Mouse (Mus musculus) MEL (cell line): ENCODE results near the gene Dxo. TPM values are rescaled to one million over a fixed set of nuclear protein-coding genes. Genes with fewer than 3 reads are reported as not detected.

Experiments used
- DNase-seq: peaks from one replicate; pipeline ENCODE4 v3.0.0; 2011; ENCODE audit warnings: low read depth, low spot score
- H3K27ac ChIP-seq: 2 replicates; pipeline ENCODE4 v1.5.1; 2012; ENCODE audit warnings: low read depth, mild to moderate bottlenecking, control low read depth, low read length, moderate library complexity; ENCODE audit not compliant: control insufficient read depth
- H3K27me3 ChIP-seq, 2 experiments: fragments of 150-350 bp in 1 of 2; sonication (generic) in 1 of 2; 2 replicates each; pipeline ENCODE4 v1.6.1; 2012; ENCODE audit warnings: low read length in 2 of 2, mild to moderate bottlenecking in 2 of 2, improper control_type of control experiment in 1 of 2, moderate library complexity in 1 of 2; ENCODE audit not compliant: insufficient read depth in 2 of 2, control insufficient read depth in 1 of 2
- H3K36me3 ChIP-seq, 2 experiments: 2 replicates each; pipeline ENCODE4 v1.6.1; 2012 to 2014; ENCODE audit warnings: low read length in 2 of 2, improper control_type of control experiment in 1 of 2, inconsistent platforms in 1 of 2, mild to moderate bottlenecking in 1 of 2; ENCODE audit not compliant: insufficient read depth in 2 of 2, control insufficient read depth in 1 of 2
- H3K4me1 ChIP-seq, 2 experiments: fragments of 150-350 bp in 1 of 2; sonication (generic) in 1 of 2; 2 replicates each; pipeline ENCODE4 v1.6.1; 2012; ENCODE audit warnings: low read length in 2 of 2, improper control_type of control experiment in 1 of 2, mild to moderate bottlenecking in 1 of 2; ENCODE audit not compliant: insufficient read depth in 2 of 2, control insufficient read depth in 1 of 2
- H3K4me3 ChIP-seq, 2 experiments: fragments of 150-350 bp in 1 of 2; sonication (generic) in 1 of 2; 2 replicates each; pipeline ENCODE4 v1.5.1; 2012; ENCODE audit warnings: low read depth in 2 of 2, low read length in 2 of 2, mild to moderate bottlenecking in 2 of 2, moderate library complexity in 2 of 2, control low read depth in 1 of 2, improper control_type of control experiment in 1 of 2; ENCODE audit not compliant: control insufficient read depth in 1 of 2, insufficient read depth in 1 of 2
- H3K79me2 ChIP-seq: 2 replicates; pipeline ENCODE4 v1.6.1; 2012; ENCODE audit warnings: mild to moderate bottlenecking, low read length, moderate library complexity; ENCODE audit not compliant: control insufficient read depth, poor library complexity, insufficient read depth
- H3K9ac ChIP-seq: 2 replicates; pipeline ENCODE4 v1.6.1; 2012; ENCODE audit warnings: low read depth, mild to moderate bottlenecking, control low read depth, low read length, moderate library complexity; ENCODE audit not compliant: control insufficient read depth, poor library complexity, severe bottlenecking
- H3K9me3 ChIP-seq: fragments of 150-350 bp; sonication (generic); replicated peaks from 2 replicates; pipeline ENCODE4 v1.6.1; 2012; ENCODE audit warnings: mild to moderate bottlenecking, low read length, improper control_type of control experiment, moderate library complexity; ENCODE audit not compliant: insufficient read depth
- BHLHE40 ChIP-seq: IDR thresholded peaks from 2 replicates; pipeline ENCODE4 v1.6.1; 2012; ENCODE audit warnings: low read depth, mild to moderate bottlenecking, inconsistent platforms, low read length, improper control_type of control experiment, borderline replicate concordance
- CTCF ChIP-seq, 3 experiments: IDR thresholded peaks in 2 of 3; conservative IDR thresholded peaks in 1 of 3; 2 replicates each; pipeline ENCODE4 v1.5.1; 2011 to 2012; ENCODE audit warnings: low read length in 3 of 3, low read depth in 2 of 3, mild to moderate bottlenecking in 2 of 3, improper control_type of control experiment in 1 of 3, inconsistent platforms in 1 of 3, mixed read lengths in 1 of 3, moderate library complexity in 1 of 3; ENCODE audit not compliant: control insufficient read depth in 1 of 3, insufficient read depth in 1 of 3, poor library complexity in 1 of 3, severe bottlenecking in 1 of 3
- ELF1 ChIP-seq: IDR thresholded peaks from 2 replicates; pipeline ENCODE4 v1.6.1; 2014; ENCODE audit warnings: low read depth, mild to moderate bottlenecking, inconsistent platforms, low read length, improper control_type of control experiment, moderate library complexity
- EP300 ChIP-seq, 2 experiments: IDR thresholded peaks; 2 replicates each; pipeline ENCODE4 v1.6.1; 2011; ENCODE audit warnings: improper control_type of control experiment in 2 of 2, low read length in 2 of 2, low read depth in 1 of 2, mild to moderate bottlenecking in 1 of 2
- MYC ChIP-seq: IDR thresholded peaks from 2 replicates; pipeline ENCODE4 v1.6.1; 2011; ENCODE audit warnings: low read depth, mild to moderate bottlenecking, low read length, improper control_type of control experiment, moderate library complexity
- NELFE ChIP-seq: IDR thresholded peaks from 2 replicates; pipeline ENCODE4 v1.6.1; 2011; ENCODE audit warnings: low read depth, low read length, improper control_type of control experiment
- NRF1 ChIP-seq: IDR thresholded peaks from 2 replicates; pipeline ENCODE4 v1.6.1; 2014; ENCODE audit warnings: low read depth, mild to moderate bottlenecking, inconsistent platforms, low read length, improper control_type of control experiment, moderate library complexity; ENCODE audit not compliant: poor library complexity, insufficient read depth, severe bottlenecking
- POLR2A ChIP-seq, 2 experiments: IDR thresholded peaks; 2 replicates each; pipeline ENCODE4 v1.6.1; 2011 to 2012; ENCODE audit warnings: low read length in 2 of 2, mild to moderate bottlenecking in 2 of 2, control low read depth in 1 of 2, improper control_type of control experiment in 1 of 2, low read depth in 1 of 2, moderate library complexity in 1 of 2; ENCODE audit not compliant: control insufficient read depth in 1 of 2, insufficient read depth in 1 of 2, poor library complexity in 1 of 2
- POLR2AphosphoS2 ChIP-seq: IDR thresholded peaks from 2 replicates; pipeline ENCODE4 v1.6.1; 2011; ENCODE audit warnings: low read length, improper control_type of control experiment
- RAD21 ChIP-seq: IDR thresholded peaks from 2 replicates; pipeline ENCODE4 v1.6.1; 2011; ENCODE audit warnings: mild to moderate bottlenecking, low read depth, low read length, improper control_type of control experiment
- RCOR1 ChIP-seq: IDR thresholded peaks from 2 replicates; pipeline ENCODE4 v1.6.1; 2012; ENCODE audit warnings: low read depth, mild to moderate bottlenecking, inconsistent platforms, low read length, improper control_type of control experiment
- SMC3 ChIP-seq: IDR thresholded peaks from 2 replicates; pipeline ENCODE4 v1.6.1; 2011; ENCODE audit warnings: low read depth, low read length, improper control_type of control experiment
- TAL1 ChIP-seq: IDR thresholded peaks from 2 replicates; pipeline ENCODE4 v1.6.1; 2012; ENCODE audit warnings: mild to moderate bottlenecking, inconsistent platforms, low read length, moderate library complexity, mixed read lengths
- TBP ChIP-seq: IDR thresholded peaks from 2 replicates; pipeline ENCODE4 v1.8.0; 2011; ENCODE audit warnings: low read depth, low read length, improper control_type of control experiment
- TCF12 ChIP-seq: IDR thresholded peaks from 2 replicates; pipeline ENCODE4 v1.6.1; 2014; ENCODE audit warnings: low read depth, mild to moderate bottlenecking, inconsistent platforms, low read length, improper control_type of control experiment, moderate library complexity
- UBTF ChIP-seq: IDR thresholded peaks from 2 replicates; pipeline ENCODE4 v1.6.1; 2012; ENCODE audit warnings: low read depth, mild to moderate bottlenecking, inconsistent platforms, low read length, improper control_type of control experiment, moderate library complexity, borderline replicate concordance; ENCODE audit not compliant: insufficient read depth
- ZC3H11A ChIP-seq: IDR thresholded peaks from 2 replicates; pipeline ENCODE4 v1.6.1; 2012; ENCODE audit warnings: low read depth, mild to moderate bottlenecking, inconsistent platforms, low read length, improper control_type of control experiment
- ZKSCAN1 ChIP-seq: IDR thresholded peaks from 2 replicates; pipeline ENCODE4 v1.6.1; 2012; ENCODE audit warnings: low read depth, mild to moderate bottlenecking, inconsistent platforms, low read length, improper control_type of control experiment, moderate library complexity
- ZNF384 ChIP-seq: IDR thresholded peaks from 2 replicates; pipeline ENCODE4 v1.6.1; 2012; ENCODE audit warnings: low read depth, mild to moderate bottlenecking, inconsistent platforms, low read length, improper control_type of control experiment
- polyA plus RNA-seq, 2 experiments: library from polyadenylated mRNA; stranded (reverse) in 1 of 2; unstranded in 1 of 2; fragments of >175 nt in 1 of 2; fragments of >200 nt in 1 of 2; gene quantifications; 2 replicates each; pipeline versions ENCODE4 v1.2.1 to v1.2.4; 2012; ENCODE audit warnings: low replicate concordance in 2 of 2, low read depth in 1 of 2; ENCODE audit not compliant: insufficient read length in 2 of 2, insufficient read depth in 1 of 2, missing spikeins in 1 of 2
- total RNA-seq: library from RNA; depleted of rRNA; stranded (reverse); fragments of 300-350 nt; gene quantifications from 2 replicates; pipeline ENCODE4 v1.2.3, GENCODE M21; 2012

Dxo gene
- total and polyA plus RNA-seq, 3 experiments, result 18.0 to 39.7 TPM; not detected in 1

DNA sequence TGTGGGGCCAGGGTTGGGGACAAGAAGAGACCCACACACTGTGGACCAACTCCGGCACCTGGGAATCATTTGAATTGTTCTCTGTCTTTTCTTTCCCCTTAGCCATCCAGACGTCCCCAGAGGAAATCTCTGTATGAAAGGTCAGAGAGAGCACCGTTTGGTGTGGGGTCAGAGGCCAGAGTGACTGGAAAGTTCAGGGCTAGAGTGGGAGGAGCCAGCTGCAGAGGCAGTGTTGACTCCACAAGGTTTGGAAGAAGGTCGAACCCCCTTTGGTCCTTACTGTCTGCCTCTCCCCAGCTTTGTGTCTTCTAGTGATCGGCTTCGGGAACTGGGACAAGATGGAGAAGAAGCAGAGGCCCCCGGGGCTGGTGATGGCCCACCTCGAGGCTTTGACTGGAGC lies 16.7 kb downstream of the Dxo start (continued):
- TF ChIP-seq RAD21 (no peak), CTCF (IDR thresholded peaks at IDR 0.05 in 2 of 3, conservative IDR thresholded peaks at IDR 0.05 in 1 of 3; ENCODE audit: control insufficient read depth in 1 of 3, insufficient read depth in 1 of 3, low read depth in 2 of 3, low read length in 3 of 3, poor library complexity in 1 of 3, severe bottlenecking in 1 of 3) (no peak)

DNA sequence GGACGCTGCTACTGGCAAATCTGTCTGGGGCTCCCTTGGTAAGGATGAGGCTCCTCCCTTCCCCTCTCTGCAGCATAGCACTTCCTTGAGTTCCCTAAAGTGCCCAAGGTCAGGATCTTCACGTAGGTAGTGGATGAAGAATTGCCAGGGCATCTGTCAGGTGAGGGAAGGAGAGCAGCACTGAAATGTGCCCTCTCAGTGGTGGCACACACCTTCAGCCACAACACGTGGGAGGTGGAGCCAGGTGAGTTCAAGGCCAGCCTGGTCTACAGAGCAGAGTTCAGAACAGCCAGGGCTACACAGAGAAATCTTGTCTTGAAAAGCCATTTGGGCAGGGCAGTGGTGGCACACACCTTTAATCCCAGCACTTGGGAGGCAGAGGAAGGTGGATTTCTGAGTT lies 17.9 kb downstream of the Dxo start:
- H3K4me1 ChIP-seq, result peaks cover 0 to 3% of the 10 kb centered on the region in 2 experiments; a peak in 2 of 4 replicates
- H3K36me3 ChIP-seq, result peaks cover 0 to 5% of the 10 kb centered on the region in 2 experiments; a peak in 2 of 4 replicates
- no peaks in the 10 kb centered on the region for H3K27me3 ChIP-seq
- no peak overlapping the region for H3K9ac ChIP-seq
- peaks cover 12% of the 10 kb centered on the region for H3K79me2 ChIP-seq
- H3K9me3 ChIP-seq, result no peaks in the 10 kb centered on the region
- TF ChIP-seq BHLHE40 (no peak), TAL1 (no peak), TBP (no peak), RAD21 (no peak), TCF12 (no peak), ZNF384 (no peak), EP300 (IDR thresholded peaks at IDR 0.05; ENCODE audit: low read depth in 1 of 2, low read length in 2 of 2) (no peak), CTCF (IDR thresholded peaks at IDR 0.05 in 2 of 3, conservative IDR thresholded peaks at IDR 0.05 in 1 of 3; ENCODE audit: control insufficient read depth in 1 of 3, insufficient read depth in 1 of 3, low read depth in 2 of 3, low read length in 3 of 3, poor library complexity in 1 of 3, severe bottlenecking in 1 of 3) (no peak)
- no peak for DNase-seq
- no peak overlapping the region for H3K4me3 ChIP-seq
- no peak overlapping the region for H3K27ac ChIP-seq

DNA sequence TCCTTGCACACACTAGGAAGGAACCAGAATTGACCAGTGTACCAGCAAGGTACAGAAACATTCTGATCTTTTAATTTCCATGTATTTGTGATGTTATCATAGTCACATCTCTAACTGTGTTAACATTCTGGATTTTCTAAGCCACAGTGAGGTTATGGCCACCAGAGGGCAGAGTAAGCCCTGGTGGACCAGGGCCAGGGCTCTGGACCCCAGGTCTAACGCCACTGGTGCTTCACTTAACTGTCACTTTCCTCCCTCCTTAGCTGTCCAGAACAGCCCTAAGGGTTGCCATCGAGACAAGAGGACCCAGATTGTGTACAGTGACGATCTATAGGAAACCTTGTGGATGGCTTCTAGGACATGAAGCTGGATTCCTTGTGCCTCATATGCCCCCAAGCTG lies 19.0 kb downstream of the Dxo start:
- DNase-seq, result peak; percentile 43
- Histone ChIP-seq H3K27ac (no peak overlapping the region), H3K9me3 (no peaks in the 10 kb centered on the region), H3K9ac (no peak overlapping the region)
- TF ChIP-seq TCF12, result no peak
- TF ChIP-seq POLR2A (IDR thresholded peaks at IDR 0.05; ENCODE audit: control insufficient read depth in 1 of 2, insufficient read depth in 1 of 2, low read depth in 1 of 2, low read length in 2 of 2, poor library complexity in 1 of 2), result no peak
- peak; percentile 85 for TF ChIP-seq SMC3
- peak; percentile 75 to 81 (median 78) for TF ChIP-seq CTCF (IDR thresholded peaks at IDR 0.05 in 2 of 3, conservative IDR thresholded peaks at IDR 0.05 in 1 of 3; ENCODE audit: control insufficient read depth in 1 of 3, insufficient read depth in 1 of 3, low read depth in 2 of 3, low read length in 3 of 3, poor library complexity in 1 of 3, severe bottlenecking in 1 of 3)
- TF ChIP-seq ZKSCAN1, result no peak
- no peak for TF ChIP-seq POLR2AphosphoS2
- TF ChIP-seq NRF1, result no peak
- TF ChIP-seq ZC3H11A, result peak; percentile 37; the same call in 1 of the 2 replicates
- peak; percentile 61 for TF ChIP-seq RAD21
- no peak for TF ChIP-seq RCOR1
- no peak for TF ChIP-seq MYC
- TF ChIP-seq ELF1, result no peak
- TF ChIP-seq ZNF384, result no peak
- no peak for TF ChIP-seq NELFE
- no peak for TF ChIP-seq UBTF
- TF ChIP-seq, all 39 proteins: peak for 4
- Histone ChIP-seq H3K79me2 (peaks cover 7% of the 10 kb centered on the region), H3K4me1 (peaks cover 0 to 3% of the 10 kb centered on the region in 2 experiments; a peak in 2 of 4 replicates), H3K36me3 (peaks cover 0 to 5% of the 10 kb centered on the region in 2 experiments; a peak in 2 of 4 replicates), H3K27me3 (no peaks in the 10 kb centered on the region), H3K4me3 (no peak overlapping the region)
